Mouse (Mus musculus): ENCODE measurements at regions not wholly inside any gene's neighbourhood (a gene's known extent, or its start where the extent isn't known, plus 50 kb on each side); places are given as distances from the start of the nearest gene placed in this dataset.

DNA sequence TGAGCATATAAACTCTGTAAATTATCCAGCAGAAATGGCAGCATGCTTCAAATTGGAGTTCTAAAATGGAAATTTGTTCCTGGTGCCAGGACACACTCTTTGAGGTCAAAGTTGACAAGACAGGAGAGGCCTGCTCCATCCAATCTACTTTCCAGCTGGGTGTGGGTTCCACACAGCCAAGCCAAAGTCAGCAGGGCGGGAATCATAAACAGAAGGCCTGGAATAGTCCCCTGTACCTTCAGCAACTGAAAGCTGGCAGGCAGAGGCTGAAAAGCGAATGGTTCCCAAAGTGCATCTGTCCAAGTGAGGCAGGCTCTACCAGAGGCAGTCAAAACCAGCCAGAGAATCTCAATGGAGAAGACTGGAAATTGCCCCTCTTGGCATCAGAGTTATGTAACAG lies 208.4 kb upstream of the Mctp2 start:
- no peak for TF ChIP-seq POLR2A (IDR thresholded peaks at IDR 0.05; ENCODE audit: borderline replicate concordance, low read depth, low read length)
- no peak for TF ChIP-seq CTCF (IDR thresholded peaks at IDR 0.05; ENCODE audit: low read depth, low read length)
